Mouse (Mus musculus): Measurements from ENCODE around the gene Gm20388.

GRCm38 (mm10) chr8:121115948-121116347 lies 1205.3 kb downstream of the Gm20388 start, which contains the start of gene Foxc2:
- TF ChIP-seq CTCF (IDR thresholded peaks at IDR 0.05; ENCODE audit: low read depth) = no peak
- no peak for TF ChIP-seq EP300 (IDR thresholded peaks at IDR 0.05; ENCODE audit: low read depth)

All from liver, embryonic 14.5 days (tissue).